Mouse (Mus musculus): ENCODE measurements around the gene Mcu. TPM values are rescaled to one million over a fixed set of nuclear protein-coding genes. Genes with fewer than 3 reads are reported as not detected.

Gene Mcu
- polyA plus RNA-seq, 1 experiment, result 30.0 TPM

- DNase-seq (ENCODE audit: extremely low spot score in 1 of 2, low spot score in 1 of 2), result no peak
Observed at GRCm38 (mm10) chr10:59615411-59615810, 1.1 kb downstream of the Mcu start.

DNA sequence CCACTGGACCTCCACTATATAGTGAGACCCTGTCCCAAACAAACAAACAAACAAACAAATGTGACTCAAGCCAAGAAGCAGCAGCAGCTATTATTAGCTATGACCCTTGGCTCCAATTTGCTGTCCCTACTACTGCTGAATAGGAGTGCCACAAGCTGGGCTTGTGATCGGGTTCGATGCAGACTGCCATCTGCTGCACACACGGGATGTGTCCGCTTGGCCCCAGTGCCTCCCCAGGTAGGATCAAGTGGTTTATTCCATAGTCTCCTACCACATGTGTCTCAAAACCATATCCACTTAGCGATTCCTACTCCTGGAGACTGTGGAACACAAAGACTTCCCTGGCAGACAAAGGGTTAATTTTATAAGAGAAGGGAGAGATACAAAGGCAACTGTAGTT, 2.4 kb downstream of the Mcu start:
- DNase-seq (ENCODE audit: extremely low spot score in 1 of 2, low spot score in 1 of 2), result no peak

- DNase-seq (ENCODE audit: extremely low spot score in 1 of 2, low spot score in 1 of 2), result no peak
Observed at GRCm38 (mm10) chr10:59613276-59613675, 3.2 kb downstream of the Mcu start.

DNA sequence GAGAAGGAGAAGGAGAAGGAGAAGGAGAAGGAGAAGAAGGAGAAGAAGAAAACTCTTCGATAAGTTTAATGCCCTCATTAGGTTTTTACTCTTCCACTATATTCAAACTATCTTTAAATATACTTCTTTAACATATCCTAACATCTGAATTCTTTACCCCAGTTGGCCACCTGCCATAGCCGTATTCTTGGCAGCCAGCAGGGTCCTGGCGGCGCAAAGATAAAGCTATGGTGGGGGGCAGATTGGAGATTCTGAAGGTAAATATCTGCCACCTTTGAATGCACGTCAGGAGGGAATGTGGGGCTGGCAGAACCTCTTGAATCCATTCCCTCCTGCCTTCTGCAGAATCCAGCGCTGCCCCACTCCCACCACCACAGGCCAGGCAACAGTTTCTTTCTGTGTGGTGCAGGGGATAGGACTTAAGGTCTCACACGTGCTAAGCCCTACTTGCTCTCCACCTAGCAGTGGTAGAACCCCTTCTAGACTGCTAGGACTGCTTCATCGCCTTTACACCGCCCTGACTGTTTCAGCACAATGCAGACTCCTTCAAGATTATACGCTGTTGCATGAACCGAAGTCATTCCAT, 11.5 kb downstream of the Mcu start:
- no peak for DNase-seq (ENCODE audit: extremely low spot score in 1 of 2, low spot score in 1 of 2)

- no peak for DNase-seq (ENCODE audit: extremely low spot score in 1 of 2, low spot score in 1 of 2)
Observed at GRCm38 (mm10) chr10:59603843-59604242, 12.6 kb downstream of the Mcu start.

DNA sequence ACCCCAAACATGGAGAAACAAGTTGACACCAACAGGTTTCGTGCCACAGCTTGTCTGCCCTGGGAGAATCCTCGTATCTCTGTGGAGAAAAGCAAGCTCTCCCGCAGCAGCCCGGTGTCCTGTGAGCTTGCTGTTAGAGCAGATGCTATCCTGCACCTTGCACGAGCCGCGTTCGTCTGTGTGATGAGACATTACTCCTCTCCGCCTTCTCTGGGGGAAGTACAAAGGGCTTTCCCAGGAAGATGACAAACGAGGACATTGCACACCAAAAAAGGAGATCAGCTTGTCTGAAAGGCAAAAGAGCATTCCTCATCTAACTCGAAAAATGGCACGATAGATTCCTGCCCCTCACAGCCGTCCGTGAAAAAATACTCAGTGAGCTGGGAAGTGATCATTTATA, 13.6 kb downstream of the Mcu start:
- DNase-seq (ENCODE audit: extremely low spot score in 1 of 2, low spot score in 1 of 2), result peak in 1 of 2 experiments; percentile 58

DNA sequence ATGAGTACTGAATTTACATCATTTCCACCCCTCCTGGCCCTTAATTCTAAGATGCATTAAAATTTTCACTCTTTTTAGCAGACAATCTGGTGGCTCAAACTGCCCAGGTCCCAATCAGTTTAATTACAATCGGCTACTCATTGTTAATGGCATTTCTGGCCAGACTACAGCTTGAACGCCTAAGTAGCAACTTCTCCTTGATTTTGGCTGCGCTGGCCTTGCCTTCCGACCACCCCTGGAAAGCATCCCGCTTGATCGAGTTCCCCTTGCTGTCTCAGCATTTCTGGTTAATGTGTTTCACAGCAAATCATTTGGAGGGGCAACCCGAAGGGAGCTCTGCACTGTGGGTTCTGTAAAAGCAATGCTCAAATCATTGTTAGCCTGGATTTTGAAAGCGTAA, 14.4 kb downstream of the Mcu start:
- no peak for DNase-seq (ENCODE audit: extremely low spot score in 1 of 2, low spot score in 1 of 2)

DNA sequence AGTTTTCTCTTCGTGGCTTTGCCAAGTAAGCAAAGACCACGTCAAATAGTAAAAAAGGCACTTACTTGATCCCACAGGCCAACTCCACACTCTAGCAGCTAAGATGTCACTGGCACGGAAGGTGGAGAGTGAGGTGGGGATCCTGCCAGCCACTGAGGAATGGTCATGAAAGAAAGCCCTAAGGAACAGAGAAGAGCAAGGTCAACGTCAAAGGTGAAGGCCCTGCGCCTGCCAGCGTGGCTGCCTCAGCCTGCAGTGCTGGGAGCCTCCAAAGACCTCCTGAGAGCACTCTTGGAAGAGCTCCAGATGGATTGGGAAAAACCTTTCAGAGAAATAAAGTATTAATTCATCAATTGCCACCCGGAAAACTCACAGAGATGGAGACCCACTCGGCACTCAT, 16.0 kb downstream of the Mcu start:
- no peak for DNase-seq (ENCODE audit: extremely low spot score in 1 of 2, low spot score in 1 of 2)

- DNase-seq (ENCODE audit: extremely low spot score in 1 of 2, low spot score in 1 of 2), result peak; percentile 58 to 79
Observed at GRCm38 (mm10) chr10:59593826-59594570, 22.5 kb downstream of the Mcu start.

GRCm38 (mm10) chr10:59590606-59591005, 25.9 kb downstream of the Mcu start:
- peak in 1 of 2 experiments; percentile 52 for DNase-seq (ENCODE audit: extremely low spot score in 1 of 2, low spot score in 1 of 2)

GRCm38 (mm10) chr10:59589856-59590255, 26.6 kb downstream of the Mcu start:
- DNase-seq (ENCODE audit: extremely low spot score in 1 of 2, low spot score in 1 of 2), result no peak

DNA sequence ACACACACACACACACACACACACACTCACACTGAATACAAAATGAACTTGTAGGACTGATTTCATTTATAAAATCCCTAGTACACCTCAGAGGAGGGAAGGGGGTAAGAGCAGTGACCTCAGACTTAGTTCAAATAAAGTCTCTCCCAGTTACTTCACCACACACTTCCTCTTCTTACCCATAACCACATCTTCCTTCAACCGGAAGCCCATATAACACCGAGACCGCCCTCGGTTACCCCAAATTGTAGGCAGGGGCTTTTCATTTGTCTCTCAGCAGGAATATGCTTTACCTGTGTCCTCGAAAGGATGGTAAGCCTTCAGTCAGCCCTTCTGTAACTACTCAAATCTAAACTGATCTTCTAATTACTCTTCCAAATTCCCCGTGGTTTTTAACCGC, 27.1 kb downstream of the Mcu start:
- no peak for DNase-seq (ENCODE audit: extremely low spot score in 1 of 2, low spot score in 1 of 2)

GRCm38 (mm10) chr10:59588135-59588534, 28.4 kb downstream of the Mcu start:
- DNase-seq (ENCODE audit: extremely low spot score in 1 of 2, low spot score in 1 of 2), result peak in 1 of 2 experiments; percentile 58

- DNase-seq (ENCODE audit: extremely low spot score in 1 of 2, low spot score in 1 of 2), result no peak
Observed at GRCm38 (mm10) chr10:59586821-59587220, 29.7 kb downstream of the Mcu start.

- DNase-seq (ENCODE audit: extremely low spot score in 1 of 2, low spot score in 1 of 2), result no peak
Observed at GRCm38 (mm10) chr10:59585621-59586020, 30.9 kb downstream of the Mcu start.

GRCm38 (mm10) chr10:59581826-59582543, 34.5 kb downstream of the Mcu start:
- DNase-seq (ENCODE audit: extremely low spot score in 1 of 2, low spot score in 1 of 2), result no peak

- DNase-seq (ENCODE audit: extremely low spot score in 1 of 2, low spot score in 1 of 2), result no peak
Observed at GRCm38 (mm10) chr10:59580593-59581149, 35.8 kb downstream of the Mcu start.

DNA sequence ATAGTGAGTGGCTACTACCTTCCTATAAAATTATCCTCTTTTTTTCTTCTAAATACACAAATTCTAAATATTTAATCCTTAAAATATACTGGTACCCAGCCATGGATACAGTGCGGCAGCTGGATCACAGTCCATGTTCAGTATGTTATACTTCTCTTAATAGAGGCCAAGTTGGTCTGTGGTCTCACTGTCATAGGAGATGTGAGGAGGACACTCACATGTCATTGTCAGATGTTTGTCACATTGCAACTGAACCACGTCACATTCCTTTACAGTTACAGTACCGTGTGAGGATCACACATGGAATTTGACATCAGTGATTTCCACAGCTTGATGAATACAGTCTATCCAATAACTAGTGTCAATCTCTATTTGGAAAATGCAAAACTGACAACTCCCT, 36.8 kb downstream of the Mcu start:
- DNase-seq (ENCODE audit: extremely low spot score in 1 of 2, low spot score in 1 of 2), result no peak

GRCm38 (mm10) chr10:59577871-59578801, 38.4 kb downstream of the Mcu start:
- DNase-seq (ENCODE audit: extremely low spot score in 1 of 2, low spot score in 1 of 2), result peak in 1 of 2 experiments; percentile 39

DNA sequence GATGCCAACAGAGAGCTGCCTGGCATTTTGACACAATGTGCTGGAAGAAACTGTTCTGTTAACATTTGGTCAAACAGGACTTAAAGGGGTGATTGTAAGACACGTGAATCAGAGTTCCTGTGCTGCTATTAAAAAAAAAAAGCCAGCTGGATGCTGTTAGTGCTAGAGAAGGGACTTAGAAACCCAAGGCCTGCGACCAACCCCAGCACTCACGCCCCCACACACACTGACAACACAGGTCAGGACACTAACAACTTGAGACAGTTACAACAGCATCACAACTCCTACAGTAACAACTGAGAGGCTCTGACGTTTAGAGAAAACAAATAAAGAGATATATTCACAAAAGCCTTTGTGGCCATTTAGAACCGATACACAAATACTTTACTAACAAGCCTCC, 40.2 kb downstream of the Mcu start:
- no peak for DNase-seq (ENCODE audit: extremely low spot score in 1 of 2, low spot score in 1 of 2)
